Mouse (Mus musculus) right cerebral cortex, postnatal 14 days (tissue): ENCODE measurements around the gene Gm2056.
"Not testable (repeated sequence)": the region's sequence is repeated elsewhere in the genome, so short reads cannot be mapped to it uniquely, and the experiment has no call there.

Experiments used
- DNase-seq: peaks from one replicate; pipeline ENCODE4 v3.0.0; 2022

Gene Gm2056

DNA sequence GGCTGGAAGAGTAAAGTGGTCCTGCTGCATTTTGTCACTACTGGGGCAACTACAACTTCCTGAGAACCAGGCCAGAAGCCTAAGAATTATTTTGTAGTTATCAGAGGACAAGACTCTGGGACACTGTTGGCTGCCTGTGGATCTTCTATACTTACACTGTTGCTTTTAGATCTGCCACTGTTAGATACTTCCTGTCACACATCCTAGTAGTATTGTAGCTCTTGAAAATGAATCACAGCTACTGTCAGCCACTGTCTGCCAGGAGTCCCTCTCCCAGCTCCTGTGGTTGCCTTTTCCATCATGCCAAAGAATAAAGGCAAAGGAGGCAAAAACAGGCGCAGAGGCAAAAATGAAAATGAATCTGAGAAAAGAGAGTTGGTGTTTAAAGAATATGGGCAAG lies at the start of gene Gm2056:
Gm2056 (plus strand) TSS at position 301 of the 400 bp plus-strand sequence.
- DNase-seq: not testable (repeated sequence)

- DNase-seq: not testable (repeated sequence)
These were observed 42.8 kb upstream of the Gm2056 start for GRCm38 (mm10) chr12:87984000-87984399.

DNA sequence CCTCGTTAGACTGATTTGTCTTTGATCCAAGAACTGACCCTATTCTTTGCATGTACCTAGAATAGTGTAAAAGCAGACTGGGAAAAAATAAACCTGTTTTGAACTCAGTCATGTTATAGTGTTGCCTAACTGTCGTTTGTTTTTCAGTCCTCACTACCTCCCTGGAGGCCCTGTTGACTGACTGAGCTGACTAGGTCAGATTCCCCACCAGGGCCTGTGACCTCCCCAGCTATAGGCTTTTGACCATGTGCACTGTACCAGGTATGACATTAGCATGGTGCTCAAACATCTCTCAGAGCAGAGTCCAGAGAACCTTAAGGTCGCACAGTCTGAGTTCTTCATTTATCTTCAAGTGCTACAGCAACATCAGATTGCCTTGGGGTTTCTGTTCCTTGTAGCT lies 22.7 kb upstream of the Gm2056 start:
- DNase-seq: not testable (repeated sequence)

DNA sequence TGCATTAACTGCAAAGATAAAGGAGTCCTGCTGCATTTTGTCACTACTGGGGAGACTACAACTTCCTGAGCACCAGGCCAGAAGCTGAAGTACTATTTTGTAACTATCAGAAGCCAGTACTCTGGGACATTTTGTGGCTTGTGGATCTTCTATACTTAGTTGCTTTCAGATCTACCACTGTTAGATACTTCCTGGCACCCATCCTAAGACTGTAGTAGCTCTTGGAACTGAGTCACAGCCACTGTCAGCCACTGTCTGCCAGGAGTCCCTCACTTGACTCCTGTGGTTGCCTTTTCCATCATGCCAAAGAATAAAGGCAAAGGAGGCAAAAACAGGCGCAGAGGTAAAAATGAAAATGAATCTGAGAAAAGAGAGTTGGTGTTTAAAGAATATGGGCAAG lies 15.3 kb upstream of the Gm2056 start, which contains the start of gene Gm2075:
Gm2075 (plus strand) TSS at position 301 of the 400 bp plus-strand sequence.
- not testable (repeated sequence) for DNase-seq

GRCm38 (mm10) chr12:88018671-88019070 lies 8.1 kb upstream of the Gm2056 start, which contains the start of gene Gm6803:
TSS of gene Gm6803 (minus strand) at chr12:88018771.
- DNase-seq: not testable (repeated sequence)

DNA sequence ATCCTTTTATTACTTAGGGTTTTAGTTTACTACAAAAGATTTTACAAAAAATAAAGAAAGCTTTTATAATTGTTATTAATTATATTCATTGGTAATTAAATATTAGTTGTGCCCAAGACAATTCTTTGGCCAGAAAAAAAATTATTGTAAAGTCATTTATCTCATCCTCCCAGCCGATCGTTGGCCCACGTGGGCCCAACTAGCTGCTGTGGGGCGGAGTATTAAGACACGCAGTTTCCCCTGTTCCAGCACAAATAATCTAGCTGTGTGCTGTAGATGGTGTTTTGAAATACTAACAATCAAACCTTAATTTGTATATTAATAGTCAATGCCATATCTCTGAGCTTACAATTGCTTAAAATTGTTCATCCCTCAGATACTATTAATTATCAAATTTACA lies 5.4 kb downstream of the Gm2056 start:
- not testable (repeated sequence) for DNase-seq

- not testable (repeated sequence) for DNase-seq
These were observed 12.3 kb downstream of the Gm2056 start for GRCm38 (mm10) chr12:88039062-88039461.

GRCm38 (mm10) chr12:88039703-88040102 lies 12.9 kb downstream of the Gm2056 start:
- not testable (repeated sequence) for DNase-seq

DNA sequence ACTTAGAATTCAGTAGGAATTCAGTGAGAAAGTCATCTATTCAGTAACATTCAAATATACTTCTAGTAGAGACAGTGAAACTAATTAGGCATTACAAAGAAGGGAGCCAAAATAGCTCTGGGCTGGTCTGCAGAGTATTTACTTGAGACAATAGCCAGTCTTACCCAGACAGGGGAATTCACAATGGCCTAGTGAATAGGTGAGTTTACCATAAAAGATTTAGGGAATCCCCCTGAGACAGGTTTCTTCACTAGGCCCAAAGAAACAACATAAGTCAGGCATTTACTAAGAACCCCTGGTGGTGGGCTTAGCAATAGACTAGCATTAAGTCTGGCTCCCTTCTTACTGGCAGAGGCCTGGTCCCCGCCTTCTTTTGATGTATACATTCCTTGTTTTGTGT lies 18.4 kb downstream of the Gm2056 start:
- not testable (repeated sequence) for DNase-seq
